Mouse (Mus musculus) bone marrow, adult 2 months (tissue): ENCODE measurements at regions not wholly inside any gene's neighbourhood (a gene's known extent, or its start where the extent isn't known, plus 50 kb on each side); places are given as distances from the start of the nearest gene placed in this dataset.

Experiments
- H3K27ac ChIP-seq: fragments of 200-500 bp; 2 replicates; pipeline ENCODE4 v1.5.1; 2012; ENCODE audit warnings: low read depth, mild to moderate bottlenecking, control low read depth, inconsistent platforms, low read length; ENCODE audit not compliant: control insufficient read depth, poor library complexity, insufficient read depth
- H3K4me1 ChIP-seq: fragments of 200-500 bp; 2 replicates; pipeline ENCODE4 v1.6.1; 2011; ENCODE audit warnings: low read length; ENCODE audit not compliant: control insufficient read depth, insufficient read depth
- H3K4me3 ChIP-seq: fragments of 200-500 bp; replicated peaks from 2 replicates; pipeline ENCODE3; 2011; ENCODE audit warnings: mild to moderate bottlenecking, low read depth, low read length, control low read depth; ENCODE audit not compliant: control insufficient read depth
- CTCF ChIP-seq: fragments of 200-500 bp; IDR thresholded peaks from 2 replicates; pipeline ENCODE4 v1.5.1; 2011; ENCODE audit warnings: low read length, control low read depth; ENCODE audit not compliant: control insufficient read depth, insufficient read depth
- POLR2A ChIP-seq: fragments of 200-500 bp; IDR thresholded peaks from 2 replicates; pipeline ENCODE4 v1.6.1; 2011; ENCODE audit warnings: low read depth, mild to moderate bottlenecking, control low read depth, low read length, borderline replicate concordance; ENCODE audit not compliant: control insufficient read depth
- WGBS: fragments of 180-500 bp; shearing (Covaris S2); methylation state at CpG from one replicate; pipeline ENCODE4 v1.1.7; 2018; 5-methylcytosine and 5-hydroxymethylcytosine counted together

DNA sequence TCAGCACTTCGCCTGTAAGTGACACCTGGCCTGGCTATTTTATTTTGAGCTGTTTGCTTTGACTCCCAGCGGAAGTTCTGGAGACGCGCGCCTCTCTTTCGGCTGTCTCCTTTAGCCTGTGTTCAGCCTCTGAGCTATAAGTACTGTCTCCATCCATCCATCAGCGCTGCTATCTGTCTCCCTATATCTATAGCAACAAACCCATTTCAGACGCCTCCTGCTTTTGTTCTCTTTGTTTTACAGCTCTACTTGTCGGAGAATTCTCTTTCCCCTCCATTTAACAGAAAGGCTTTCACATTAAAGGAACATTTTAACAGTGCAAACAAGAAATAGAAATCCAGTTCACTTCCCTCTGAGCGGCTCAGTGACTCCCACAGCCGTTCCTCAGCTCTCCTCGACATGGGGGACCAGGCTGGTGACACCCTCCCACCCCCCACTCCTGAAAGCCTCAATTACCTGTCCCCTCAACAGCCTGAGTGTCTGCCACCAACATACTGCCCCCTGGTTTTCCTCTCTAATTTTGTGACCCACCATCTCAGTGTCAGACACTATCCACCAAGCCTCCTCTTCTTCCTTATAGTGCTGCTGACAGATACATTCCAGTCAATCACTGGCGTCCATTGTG lies 682.7 kb downstream of the Gm9195 start:
- Histone ChIP-seq H3K4me1 (no peaks in the 10 kb centered on the region), H3K27ac (no peak overlapping the region), H3K4me3 (no peak overlapping the region)
- WGBS, result 79% methylated on average over 13 of the region's 13 CpGs
- TF ChIP-seq CTCF (no peak), POLR2A (no peak)

DNA sequence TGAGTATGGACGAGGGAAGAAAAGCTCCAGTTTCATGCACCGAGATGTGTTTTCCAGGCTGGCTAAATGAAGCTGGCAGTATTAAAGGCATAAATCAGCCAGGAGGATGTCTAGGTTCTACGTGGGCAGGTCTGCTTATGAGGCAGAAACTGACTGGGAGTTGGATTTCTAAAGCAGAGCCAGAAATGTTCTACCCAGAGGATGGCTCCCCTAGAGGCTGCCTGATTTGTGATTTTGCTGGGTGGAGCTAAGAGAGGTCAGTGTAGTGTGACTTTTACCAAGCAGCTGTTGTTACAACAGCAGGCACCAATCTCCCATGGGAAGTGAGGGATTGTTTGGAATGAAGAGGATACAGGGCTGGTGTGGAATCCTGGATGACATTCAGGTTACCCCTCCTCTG lies 686.0 kb downstream of the Gm9195 start:
- Histone ChIP-seq H3K4me1 (no peaks in the 10 kb centered on the region), H3K4me3 (no peak overlapping the region), H3K27ac (no peak overlapping the region)
- TF ChIP-seq POLR2A, result no peak
- TF ChIP-seq CTCF, result no peak
- WGBS, result 68% methylated on average over 3 of the region's 3 CpGs

DNA sequence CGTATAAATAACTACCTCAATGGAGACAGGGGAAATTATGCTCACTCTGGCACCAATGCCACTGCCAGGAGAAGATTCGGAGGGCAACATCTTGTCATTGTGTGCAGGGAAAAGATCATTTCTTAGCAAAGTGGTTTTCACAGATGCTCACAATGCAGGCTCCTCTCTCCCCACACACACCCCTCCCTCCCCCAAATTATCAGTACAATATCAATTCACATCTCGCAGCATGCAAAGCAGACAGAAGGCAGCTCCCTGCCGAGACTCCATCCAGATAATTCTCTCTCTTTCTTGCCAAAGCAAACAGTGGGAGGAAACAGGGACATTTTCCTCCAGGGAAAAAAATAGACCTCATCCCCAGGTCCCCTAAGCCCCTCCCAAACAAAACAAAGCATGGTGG lies 691.8 kb downstream of the Gm9195 start:
- 64% methylated on average over 4 of the region's 4 CpGs for WGBS
- no peaks in the 10 kb centered on the region for H3K4me1 ChIP-seq

DNA sequence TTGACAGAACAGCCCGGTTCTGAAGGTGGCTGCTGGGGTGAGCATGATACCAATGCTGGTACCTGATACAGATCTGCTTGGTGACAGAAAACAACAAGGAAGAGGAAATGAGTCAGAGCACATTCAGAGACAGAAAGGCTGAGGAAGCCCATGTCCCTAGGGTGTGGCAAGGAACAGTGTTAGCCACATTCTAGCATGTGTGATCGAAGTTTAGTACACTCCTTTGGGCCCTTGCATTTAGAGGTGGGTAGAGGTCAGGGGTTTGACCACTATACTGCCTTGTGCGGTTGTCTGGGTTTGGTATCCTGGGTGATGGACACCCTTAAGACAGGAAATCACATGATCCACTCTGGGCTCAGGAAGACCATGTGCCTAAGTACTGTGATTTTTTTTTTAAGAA lies 695.9 kb downstream of the Gm9195 start:
- H3K4me3 ChIP-seq, result no peak overlapping the region
- WGBS, result 42% methylated on average over 3 of the region's 3 CpGs
- H3K27ac ChIP-seq, result no peak overlapping the region
- H3K4me1 ChIP-seq, result no peaks in the 10 kb centered on the region
- TF ChIP-seq CTCF (no peak), POLR2A (no peak)

More for the DNA sequence above, 691.8 kb downstream of the Gm9195 start:
- Histone ChIP-seq H3K27ac (no peak overlapping the region), H3K4me3 (no peak overlapping the region)
- no peak for TF ChIP-seq CTCF
- TF ChIP-seq POLR2A, result no peak

DNA sequence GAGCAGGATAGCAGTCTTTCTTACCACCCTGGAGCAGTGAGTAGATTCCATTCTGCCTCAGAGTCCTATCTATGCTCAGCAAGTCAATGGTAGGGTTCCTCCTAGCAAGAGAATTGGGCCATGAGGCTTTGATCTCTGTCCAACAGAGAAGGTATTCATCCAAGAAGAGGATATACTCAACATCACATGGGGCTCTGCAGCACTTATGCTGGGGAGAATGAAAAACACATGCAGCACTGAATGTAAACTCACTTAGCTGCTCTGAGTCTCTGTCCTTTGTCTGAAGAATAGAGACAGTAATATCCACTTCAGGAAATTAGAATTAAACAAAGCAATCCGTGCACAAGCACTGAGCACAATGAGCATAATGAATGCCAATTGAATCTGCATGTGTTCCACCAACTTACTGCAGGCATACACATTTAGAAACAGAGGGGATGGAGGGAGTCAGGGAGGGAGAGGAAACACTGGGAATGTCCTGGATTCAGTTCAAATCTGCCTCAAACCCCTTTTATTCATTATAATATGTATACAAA lies 714.6 kb downstream of the Gm9195 start:
- H3K4me3 ChIP-seq, result no peak overlapping the region
- 61% methylated on average over 1 of the region's 1 CpGs for WGBS
- TF ChIP-seq POLR2A, result no peak
- no peak for TF ChIP-seq CTCF
- no peaks in the 10 kb centered on the region for H3K4me1 ChIP-seq
- H3K27ac ChIP-seq, result no peak overlapping the region

DNA sequence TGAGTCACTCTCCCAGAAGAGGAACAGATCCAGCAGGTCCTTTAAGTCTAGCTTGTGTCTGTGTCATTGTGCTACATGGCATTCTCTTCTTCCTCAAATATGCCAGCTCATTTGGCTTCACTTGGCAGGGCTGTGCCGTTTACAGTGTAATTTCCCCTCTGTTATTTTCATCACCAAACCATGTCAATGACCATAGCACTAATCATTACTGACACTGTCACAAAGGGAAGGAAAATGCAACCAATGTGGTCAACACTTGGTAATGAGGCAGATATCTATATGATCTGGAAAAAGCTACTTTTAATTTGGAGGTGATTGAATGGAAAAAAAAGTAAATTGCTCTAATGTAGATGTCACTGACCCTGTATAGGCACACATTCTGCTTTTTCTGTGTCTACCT lies 724.8 kb downstream of the Gm9195 start:
- no peak for TF ChIP-seq POLR2A
- no peak for TF ChIP-seq CTCF
- WGBS, result 56% methylated on average over 1 of the region's 1 CpGs
- no peaks in the 10 kb centered on the region for H3K4me1 ChIP-seq
- no peak overlapping the region for H3K27ac ChIP-seq
- H3K4me3 ChIP-seq, result no peak overlapping the region

DNA sequence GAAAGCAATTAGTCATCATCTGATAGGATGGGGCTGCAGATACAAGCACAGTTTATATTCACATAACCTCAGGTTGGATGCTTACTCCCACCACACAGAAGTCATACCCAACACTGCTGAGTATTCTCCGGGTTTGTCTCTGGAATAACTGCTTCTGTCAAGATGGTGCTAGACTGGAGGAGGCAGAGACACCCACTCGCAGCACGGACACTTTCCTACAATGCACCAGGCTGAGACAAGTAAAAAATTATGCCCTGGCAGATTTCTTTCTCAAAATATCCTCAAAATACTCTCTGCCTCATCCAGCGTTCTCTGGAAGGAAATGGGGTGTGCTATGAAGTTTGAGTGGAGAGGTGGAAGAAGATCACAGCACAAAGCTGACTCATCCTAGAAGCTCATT lies 763.1 kb downstream of the Gm9195 start:
- no peaks in the 10 kb centered on the region for H3K4me1 ChIP-seq
- TF ChIP-seq POLR2A (no peak), CTCF (no peak)
- WGBS, result 79% methylated on average over 4 of the region's 4 CpGs
- no peak overlapping the region for H3K4me3 ChIP-seq
- H3K27ac ChIP-seq, result no peak overlapping the region

DNA sequence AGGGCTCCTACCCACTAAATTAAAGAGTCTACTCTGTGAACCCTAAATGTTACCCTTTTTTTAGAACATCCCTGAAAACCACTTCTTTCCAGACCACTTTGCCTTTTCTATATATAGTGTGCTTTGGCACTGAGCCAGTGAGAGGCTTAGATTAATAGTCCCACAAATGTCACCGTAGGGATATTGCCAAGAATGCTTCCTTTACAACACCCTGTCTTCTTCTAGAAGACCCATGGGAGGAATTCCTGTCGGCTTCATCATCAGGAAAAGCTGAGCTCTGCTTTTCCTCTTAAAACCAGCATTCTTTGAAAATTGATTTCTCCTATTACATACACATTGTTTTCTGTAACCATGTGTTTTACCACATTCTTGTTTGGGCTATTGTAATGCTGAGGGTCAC lies 768.1 kb downstream of the Gm9195 start:
- TF ChIP-seq POLR2A, result no peak
- TF ChIP-seq CTCF, result no peak
- Histone ChIP-seq H3K27ac (no peak overlapping the region), H3K4me1 (no peaks in the 10 kb centered on the region), H3K4me3 (no peak overlapping the region)
- WGBS, result 30% methylated on average over 2 of the region's 2 CpGs
